Mouse (Mus musculus) embryonic stem cell, embryonic (primary cell): ENCODE measurements around the gene Abhd14a.

Experiments used
- CTCF ChIA-PET, 4 experiments: fragments of 300-600 bp in 2 of 4; fragments of 350-600 bp in 2 of 4; sonication (Branson Sonifier 250); formaldehyde crosslinking; loops; one replicate each; lab custom pipeline; 2022; ENCODE audit warnings: inconsistent platforms in 2 of 4; lab: Charles Lee
- POLR2A ChIA-PET, 4 experiments: fragments of 300-600 bp in 2 of 4; fragments of 350-600 bp in 2 of 4; sonication (Branson Sonifier 250); formaldehyde crosslinking; loops; one replicate each; lab custom pipeline; 2022; ENCODE audit warnings: antibody characterized with exemption in 4 of 4, inconsistent platforms in 1 of 4; lab: Charles Lee

The Abhd14a gene

DNA sequence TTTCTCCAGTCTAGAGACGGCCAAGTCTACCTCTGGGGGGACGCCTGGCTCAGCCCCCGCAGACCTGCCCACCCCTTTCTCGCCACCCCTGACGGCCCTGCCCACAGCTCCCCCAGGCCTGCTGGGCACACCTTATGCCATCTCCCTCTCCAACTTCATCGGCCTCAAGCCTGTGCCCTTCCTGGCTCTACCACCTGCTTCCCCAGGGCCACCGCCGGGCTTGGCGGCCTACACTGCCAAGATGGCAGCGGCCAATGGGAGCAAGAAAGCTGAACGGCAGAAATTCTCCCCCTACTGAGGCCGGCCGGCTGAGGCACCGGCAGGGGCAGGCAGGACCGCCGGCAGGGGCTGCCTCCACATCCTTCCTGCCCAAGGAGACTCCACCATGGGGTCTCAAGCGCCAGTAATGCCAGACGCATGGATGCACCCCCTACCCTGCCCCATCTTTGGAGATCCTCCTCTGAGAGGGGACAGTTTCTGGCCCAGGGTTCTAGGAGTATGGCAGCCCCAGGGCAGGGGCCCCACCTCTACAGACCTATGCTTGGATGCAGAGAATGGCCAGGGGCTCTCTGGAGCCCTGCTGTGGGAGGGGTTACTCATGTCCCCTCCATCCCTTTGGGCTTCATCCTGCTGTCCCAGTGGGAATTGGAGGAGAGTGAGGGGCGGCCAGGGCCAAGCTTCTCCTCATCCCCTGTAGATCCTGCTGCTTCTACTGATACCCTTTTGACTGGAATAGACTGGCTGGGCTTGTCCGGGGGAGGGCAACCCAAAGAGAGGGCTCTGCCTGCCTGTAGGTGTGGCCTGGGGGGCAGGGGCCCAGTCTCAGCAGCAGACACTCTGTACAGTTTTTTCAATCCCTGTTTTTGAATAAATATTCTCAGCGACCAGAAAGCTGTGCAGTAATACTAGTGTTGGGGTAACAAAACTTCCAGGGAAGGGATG, 15.9 kb upstream of the Abhd14a start:
- CTCF ChIA-PET = interaction anchor here in 2 of 4 experiments (1.4 to 1.7 kb wide), 2 partner anchors 13 kb away, joined by 3 to 6 read pairs; partner anchors contain the start of gene Parp3 (in 2 of the 2)

DNA sequence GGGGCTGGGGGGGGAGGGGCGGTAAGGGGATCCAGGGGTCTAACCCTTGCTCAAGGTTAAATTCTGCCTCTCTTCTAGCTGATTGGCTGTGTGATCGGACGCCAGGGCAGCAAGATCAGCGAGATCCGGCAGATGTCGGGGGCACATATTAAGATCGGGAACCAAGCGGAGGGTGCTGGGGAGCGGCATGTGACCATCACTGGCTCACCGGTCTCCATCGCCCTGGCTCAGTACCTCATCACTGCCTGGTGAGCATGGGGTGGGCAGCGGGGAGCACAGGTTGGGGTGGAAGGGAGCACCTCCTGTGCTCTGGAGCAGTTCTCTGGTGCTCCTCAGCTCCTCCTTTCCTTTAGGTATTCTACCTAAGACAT, 14.9 kb upstream of the Abhd14a start:
- ChIA-PET POLR2A (interaction anchor here in 2 of 4 experiments (0.6 to 2.0 kb wide), 7 partner anchors 10 to 103 kb away, joined by 3 to 6 read pairs (median 3); partner anchors contain the start of genes Acy1 (in 2 of the 2), Abhd14a (in 1 of the 2) and Abhd14b (in 1 of the 2)), CTCF (interaction anchor here in 2 of 4 experiments (0.9 to 2.1 kb wide), 2 partner anchors 15 kb away, joined by 3 to 5 read pairs; partner anchors contain the start of genes Abhd14a (in 1 of the 2) and Abhd14b (in 1 of the 2))

More for the DNA sequence above, 15.9 kb upstream of the Abhd14a start:
- POLR2A ChIA-PET = interaction anchor here in 3 of 4 experiments (0.6 to 2.5 kb wide), 10 partner anchors 9 to 35 kb away, joined by 3 to 8 read pairs (median 3); partner anchors contain the start of genes Acy1 (in 1 of the 3), Parp3 (in 1 of the 3), Pcbp4 (in 1 of the 3) and Rpl29 (in 1 of the 3)

DNA sequence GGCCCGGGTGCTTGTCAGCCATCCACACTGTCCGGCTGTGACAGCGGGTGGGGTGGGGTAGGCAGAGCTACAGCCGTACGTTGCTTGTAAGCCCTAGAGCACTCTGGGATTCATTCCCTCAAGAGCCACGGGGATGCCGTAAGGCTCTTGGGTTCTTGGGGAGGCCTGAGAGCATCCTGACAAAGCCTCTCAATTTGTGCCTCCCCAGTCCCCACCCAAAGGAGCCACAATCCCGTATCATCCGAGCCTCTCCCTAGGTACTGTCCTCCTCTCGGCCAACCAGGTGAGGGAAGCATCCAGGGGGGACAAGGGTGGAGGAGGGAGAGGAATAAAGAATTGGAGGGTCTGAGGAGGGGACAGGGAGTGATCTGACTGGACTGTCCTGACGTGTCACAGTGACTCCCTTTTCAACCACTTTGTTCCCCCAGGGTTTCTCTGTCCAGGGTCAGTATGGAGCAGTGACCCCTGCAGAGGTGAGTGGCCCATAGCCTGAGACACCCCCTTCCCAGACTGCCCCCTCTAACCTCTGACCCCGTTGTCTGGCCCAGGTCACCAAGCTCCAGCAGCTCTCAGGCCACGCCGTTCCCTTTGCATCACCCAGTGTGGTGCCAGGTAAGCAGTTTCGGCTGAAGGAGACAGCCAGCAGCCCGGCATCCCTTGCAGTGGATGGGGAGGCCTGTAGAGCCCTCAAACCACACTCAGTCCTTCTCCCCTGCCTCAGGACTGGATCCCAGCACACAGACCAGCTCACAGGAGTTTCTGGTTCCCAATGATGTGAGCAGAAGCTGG, 14.4 kb upstream of the Abhd14a start:
- POLR2A ChIA-PET = interaction anchor here in 2 of 4 experiments (0.6 to 2.0 kb wide), 7 partner anchors 10 to 104 kb away, joined by 3 to 6 read pairs (median 3); partner anchors contain the start of genes Acy1 (in 2 of the 2), Abhd14a (in 1 of the 2) and Abhd14b (in 1 of the 2)
- CTCF ChIA-PET = interaction anchor here in 3 of 4 experiments (0.6 to 2.1 kb wide), 4 partner anchors 9 to 15 kb away, joined by 3 to 5 read pairs (median 3); partner anchors contain the start of genes Abhd14a (in 1 of the 3), Abhd14b (in 1 of the 3), Parp3 (in 1 of the 3) and Pcbp4 (in 1 of the 3)

DNA sequence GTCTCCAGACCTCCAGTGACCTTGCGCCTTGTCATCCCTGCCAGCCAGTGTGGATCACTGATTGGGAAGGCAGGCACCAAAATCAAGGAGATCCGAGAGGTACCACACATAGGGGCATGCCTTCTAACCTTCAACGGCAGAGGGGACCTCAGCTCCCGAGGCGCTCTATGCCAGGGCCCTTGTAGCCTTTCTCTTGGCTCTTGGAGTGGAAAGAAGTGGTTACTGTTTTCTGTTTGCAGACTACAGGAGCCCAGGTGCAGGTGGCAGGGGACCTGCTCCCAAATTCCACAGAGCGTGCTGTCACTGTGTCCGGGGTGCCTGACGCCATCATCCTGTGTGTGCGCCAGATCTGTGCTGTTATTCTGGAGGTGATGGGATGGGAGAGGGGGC, 13.5 kb upstream of the Abhd14a start:
- POLR2A ChIA-PET = interaction anchor here in 2 of 4 experiments (0.7 to 16.6 kb wide), 5 partner anchors 13 to 32 kb away, joined by 3 to 505 read pairs (median 5); partner anchors contain the start of genes Parp3 (in 2 of the 2), Rpl29 (in 2 of the 2), Abhd14a (in 1 of the 2) and Abhd14b (in 1 of the 2)
- CTCF ChIA-PET = interaction anchor here in 3 of 4 experiments (1.1 to 2.1 kb wide), 3 partner anchors 13 to 16 kb away, joined by 3 to 5 read pairs (median 4); partner anchors contain the start of genes Abhd14a (in 1 of the 3), Abhd14b (in 1 of the 3) and Parp3 (in 1 of the 3)

DNA sequence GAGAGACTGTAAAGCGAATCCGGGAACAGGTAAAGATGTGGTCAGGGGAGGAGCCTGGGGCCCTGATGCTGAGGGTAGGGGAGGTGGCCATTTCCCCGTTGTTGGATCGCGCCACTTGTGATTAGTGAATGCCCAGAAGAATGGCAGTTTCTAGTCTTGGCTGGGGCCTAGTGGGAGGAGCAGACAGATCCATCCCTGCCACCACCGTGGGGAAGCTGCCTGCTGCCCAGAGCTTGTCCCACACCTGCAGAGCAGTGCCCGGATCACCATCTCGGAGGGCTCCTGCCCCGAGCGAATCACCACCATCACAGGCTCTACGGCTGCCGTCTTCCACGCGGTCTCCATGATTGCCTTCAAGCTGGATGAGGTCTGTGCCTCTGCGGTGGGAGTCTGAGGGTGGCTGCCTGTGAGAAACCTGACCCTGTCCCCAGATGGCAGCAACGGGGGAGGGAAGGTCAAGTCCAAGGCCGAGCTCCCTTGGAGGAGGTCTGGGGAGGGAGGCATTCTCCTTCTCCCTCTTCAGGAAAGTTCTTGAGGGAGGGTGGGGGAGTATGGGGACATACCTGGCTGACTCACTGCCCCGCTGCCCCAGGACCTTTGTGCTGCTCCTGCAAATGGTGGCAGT, 13.0 kb upstream of the Abhd14a start:
- ChIA-PET CTCF (interaction anchor here in 3 of 4 experiments (1.1 to 2.1 kb wide), 3 partner anchors 13 to 16 kb away, joined by 3 to 5 read pairs (median 4); partner anchors contain the start of genes Abhd14a (in 1 of the 3), Abhd14b (in 1 of the 3) and Parp3 (in 1 of the 3)), POLR2A (interaction anchor here in 3 of 4 experiments (0.6 to 16.6 kb wide), 13 partner anchors 9 to 51 kb away, joined by 3 to 505 read pairs (median 5); partner anchors contain the start of genes Rpl29 (in 3 of the 3), Parp3 (in 2 of the 3) and Acy1 (in 1 of the 3))

DNA sequence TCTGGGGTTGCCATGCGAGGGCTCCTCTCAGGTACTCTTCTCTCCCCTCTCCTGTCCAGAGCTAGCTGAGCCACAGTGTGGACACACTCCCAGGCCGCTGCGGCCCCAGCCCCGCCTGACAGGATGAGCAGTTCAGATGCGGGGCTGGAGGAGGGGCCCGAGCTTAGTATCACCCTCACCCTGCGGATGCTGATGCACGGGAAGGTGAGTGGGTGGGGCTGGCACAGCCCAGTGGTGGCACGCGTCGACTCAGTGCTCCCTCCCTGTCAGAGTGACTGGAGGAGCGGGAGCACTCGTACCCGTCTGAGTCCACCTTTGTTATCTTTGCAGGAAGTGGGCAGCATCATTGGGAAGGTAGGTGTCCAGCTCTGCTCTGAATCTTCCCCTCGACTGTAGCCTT, 12.5 kb upstream of the Abhd14a start:
- ChIA-PET POLR2A (interaction anchor here in 3 of 4 experiments (0.6 to 16.6 kb wide), 14 partner anchors 9 to 880 kb away, joined by 3 to 505 read pairs (median 5); partner anchors contain the start of genes Rpl29 (in 3 of the 3), Acy1 (in 1 of the 3) and Parp3 (in 1 of the 3)), CTCF (interaction anchor here in 2 of 4 experiments (0.6 to 1.2 kb wide), 2 partner anchors 14 to 314 kb away, joined by 3 to 4 read pairs; no protein-coding TSS in a partner anchor)

DNA sequence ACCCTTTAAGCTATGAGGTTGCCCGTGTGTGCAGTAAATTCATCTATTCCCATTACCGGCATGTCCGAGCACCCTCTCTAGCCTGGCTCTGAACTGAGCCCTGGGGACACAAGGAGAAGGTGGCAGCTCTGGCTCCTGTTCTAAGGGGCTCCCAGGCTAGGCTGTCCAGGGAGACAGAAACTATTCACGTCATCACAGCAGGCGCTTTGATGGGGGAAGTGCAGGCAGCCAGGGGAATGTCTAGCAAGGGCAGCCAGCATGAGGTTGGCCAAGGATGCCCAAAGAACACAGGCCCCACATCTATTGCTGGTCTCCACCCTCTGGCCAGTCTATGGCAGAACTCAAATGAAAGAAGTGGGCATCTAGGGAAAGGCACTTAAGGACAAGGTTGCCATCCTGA, 10.4 kb upstream of the Abhd14a start:
- CTCF ChIA-PET = interaction anchor here in 1 of 4 experiments (3.2 kb wide), 1 partner anchor 19 kb away, joined by 14 read pairs; the partner anchor contains the start of genes Parp3 and Rrp9
- POLR2A ChIA-PET = interaction anchor here in 3 of 4 experiments (1.2 to 16.6 kb wide), 8 partner anchors 8 to 29 kb away, joined by 4 to 505 read pairs (median 6); partner anchors contain the start of genes Rpl29 (in 3 of the 3), Acy1 (in 2 of the 3) and Parp3 (in 1 of the 3)

DNA sequence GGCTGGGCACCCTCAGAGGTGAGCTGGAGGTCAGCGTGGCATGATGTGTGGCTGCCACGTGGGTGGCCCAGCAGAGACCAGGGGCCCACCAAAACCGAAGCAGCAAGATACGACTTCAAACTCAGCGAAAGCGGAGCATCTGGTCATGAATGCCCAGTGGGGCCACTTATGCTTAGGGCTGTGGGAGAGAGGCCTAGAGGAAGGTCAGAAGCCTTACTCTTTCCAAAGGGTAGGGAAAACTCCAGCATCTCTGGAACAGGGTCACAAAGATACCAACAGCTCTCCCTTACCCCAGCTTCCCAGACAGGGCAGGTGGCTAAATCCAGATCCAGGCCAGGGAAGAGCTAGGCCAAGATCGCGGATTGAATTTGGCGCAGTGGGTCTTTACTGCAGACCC, 9.7 kb upstream of the Abhd14a start:
- ChIA-PET POLR2A (interaction anchor here in 3 of 4 experiments (1.2 to 16.6 kb wide), 8 partner anchors 8 to 28 kb away, joined by 4 to 505 read pairs (median 6); partner anchors contain the start of genes Rpl29 (in 3 of the 3), Acy1 (in 2 of the 3) and Parp3 (in 1 of the 3)), CTCF (interaction anchor here in 3 of 4 experiments (0.6 to 3.2 kb wide), 3 partner anchors 18 to 20 kb away, joined by 4 to 14 read pairs (median 6); partner anchors contain the start of genes Parp3 (in 2 of the 3) and Rrp9 (in 1 of the 3))

DNA sequence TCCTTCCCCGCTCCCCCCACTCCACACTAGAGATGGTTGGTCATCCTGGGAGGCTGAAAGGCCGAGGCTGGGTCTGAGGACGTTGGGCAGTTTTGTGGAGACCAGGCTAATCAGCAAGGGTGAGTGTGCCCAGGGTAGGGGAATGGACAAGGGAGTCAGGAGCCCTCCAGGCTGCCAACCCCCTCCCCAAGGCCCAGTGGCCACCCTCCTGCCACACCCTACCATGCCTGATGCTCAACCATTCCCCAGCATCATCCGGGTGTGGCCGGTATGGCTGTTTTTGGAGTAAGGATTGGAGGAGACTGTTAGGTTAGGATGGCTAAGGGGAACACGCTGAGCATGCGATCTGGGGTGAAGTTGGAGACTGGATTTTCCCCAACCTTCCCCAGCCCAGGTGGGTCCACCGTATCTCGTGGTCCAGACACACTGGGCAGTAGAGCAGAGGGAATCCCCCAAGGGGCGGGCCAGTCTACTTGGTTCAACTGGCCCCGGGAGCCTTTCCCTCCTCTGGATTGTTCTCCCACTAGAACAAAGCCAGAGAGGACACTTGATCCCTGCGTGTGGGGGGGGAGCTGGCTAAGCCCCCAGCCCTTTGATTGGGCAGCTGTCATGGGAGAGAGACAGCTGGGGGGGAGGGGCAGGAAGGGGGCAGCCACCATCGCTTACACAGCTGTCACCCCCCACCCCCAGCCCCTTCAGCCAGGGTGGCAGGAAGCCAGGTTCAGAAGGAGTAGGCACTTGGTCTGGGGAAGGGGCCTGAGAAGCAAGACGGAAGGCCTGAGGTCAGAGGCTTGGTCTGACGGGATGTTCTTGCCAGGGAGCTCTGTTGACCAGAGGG, 9.1 kb upstream of the Abhd14a start:
- POLR2A ChIA-PET = interaction anchor here in 3 of 4 experiments (1.2 to 16.6 kb wide), 7 partner anchors 15 to 27 kb away, joined by 4 to 505 read pairs (median 7); partner anchors contain the start of genes Rpl29 (in 3 of the 3), Acy1 (in 2 of the 3) and Parp3 (in 1 of the 3)
- CTCF ChIA-PET = interaction anchor here in 3 of 4 experiments (0.6 to 3.2 kb wide), 3 partner anchors 18 to 20 kb away, joined by 4 to 14 read pairs (median 6); partner anchors contain the start of genes Parp3 (in 2 of the 3) and Rrp9 (in 1 of the 3)

DNA sequence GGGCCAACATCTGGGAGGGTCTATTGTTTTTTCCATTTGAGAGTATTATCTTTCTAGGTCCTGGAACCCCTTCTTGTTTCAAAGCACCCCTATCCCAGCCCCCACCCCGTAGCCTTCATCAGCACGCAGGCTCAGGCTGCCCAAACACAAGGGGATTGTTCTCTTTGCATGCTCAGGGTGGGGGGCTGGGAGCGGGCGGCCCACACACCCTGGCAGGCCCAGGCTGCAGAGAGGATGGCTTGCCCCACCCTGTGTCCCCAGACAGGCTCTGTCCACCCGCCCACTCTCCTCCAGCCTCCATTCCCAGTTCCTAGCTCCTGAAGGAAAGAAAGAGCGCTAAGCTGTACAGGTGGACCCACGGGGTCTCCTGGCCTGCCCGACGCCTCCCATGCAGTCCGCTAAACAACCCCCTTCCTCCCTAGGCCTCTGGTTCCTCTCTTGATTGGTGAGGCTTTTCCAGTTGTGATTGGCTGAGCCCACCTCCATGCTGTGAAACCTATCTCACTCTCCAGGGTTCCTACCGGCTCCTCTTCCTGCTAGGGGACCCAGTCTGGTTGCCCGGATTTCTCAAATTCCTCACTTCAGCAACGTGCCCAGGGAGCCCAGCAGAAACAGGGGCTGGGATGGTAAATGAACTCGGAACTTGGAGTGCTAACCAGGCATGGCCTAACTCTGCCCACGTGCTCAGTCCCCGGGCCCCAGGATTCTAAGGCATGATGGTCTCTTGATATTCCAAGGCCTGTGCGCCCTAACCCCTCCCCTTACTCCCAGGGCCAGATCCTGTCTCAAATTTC, 7.6 kb upstream of the Abhd14a start:
- POLR2A ChIA-PET = interaction anchor here in 3 of 4 experiments (0.6 to 16.6 kb wide), 12 partner anchors 9 to 283 kb away, joined by 4 to 505 read pairs (median 8); partner anchors contain the start of genes Acy1 (in 2 of the 3), Parp3 (in 2 of the 3), Rpl29 (in 2 of the 3) and Rrp9 (in 2 of the 3)
- CTCF ChIA-PET = interaction anchor here in 3 of 4 experiments (0.6 to 2.7 kb wide), 4 partner anchors 22 to 278 kb away, joined by 3 to 9 read pairs (median 7); partner anchors contain the start of gene Parp3 (in 2 of the 3)

DNA sequence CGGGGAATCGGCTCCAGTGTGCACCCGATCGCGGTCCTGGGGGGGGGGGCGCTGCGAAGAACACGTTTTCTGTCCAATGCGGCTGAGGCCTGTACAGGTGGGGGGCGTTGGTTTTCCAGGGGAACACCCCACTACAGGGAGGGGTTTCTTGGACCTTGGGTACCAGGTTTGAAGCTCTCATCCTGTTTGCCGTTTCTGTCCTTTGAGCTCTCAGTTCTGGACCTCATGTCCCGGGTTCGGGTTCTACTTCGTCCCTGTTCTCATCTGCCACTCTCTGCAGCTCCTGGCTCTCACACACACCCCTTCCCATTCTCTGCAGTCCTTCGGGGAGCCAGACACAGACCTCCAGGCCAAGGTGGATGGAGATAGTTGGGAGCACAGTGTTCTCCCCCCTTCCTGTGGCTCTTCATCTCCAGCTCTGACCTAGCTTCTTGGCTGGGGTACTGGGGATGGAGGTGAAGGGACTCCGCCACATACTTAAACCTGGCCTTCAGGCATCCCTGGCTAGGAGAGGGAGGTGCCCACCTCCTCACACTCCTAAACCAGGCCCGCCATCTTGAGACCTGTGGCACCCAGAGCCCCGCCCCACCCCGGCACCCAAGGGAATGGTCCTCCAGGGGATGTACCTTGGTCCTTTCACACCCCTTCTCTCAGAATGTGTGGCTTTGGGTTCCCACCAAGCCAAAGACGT, 6.7 kb upstream of the Abhd14a start:
- ChIA-PET POLR2A (interaction anchor here (0.5 to 16.6 kb wide), 32 partner anchors 9 to 960 kb away, joined by 3 to 505 read pairs (median 4); partner anchors contain the start of genes Acy1 (in 3 of the 4), Rpl29 (in 3 of the 4), Gpr62 (in 2 of the 4) and Parp3 (in 2 of the 4)), CTCF (interaction anchor here in 3 of 4 experiments (0.6 to 7.4 kb wide), 11 partner anchors 16 to 307 kb away, joined by 3 to 86 read pairs (median 6); partner anchors contain the start of genes Parp3 (in 3 of the 3), Acy1 (in 1 of the 3) and Rrp9 (in 1 of the 3))

DNA sequence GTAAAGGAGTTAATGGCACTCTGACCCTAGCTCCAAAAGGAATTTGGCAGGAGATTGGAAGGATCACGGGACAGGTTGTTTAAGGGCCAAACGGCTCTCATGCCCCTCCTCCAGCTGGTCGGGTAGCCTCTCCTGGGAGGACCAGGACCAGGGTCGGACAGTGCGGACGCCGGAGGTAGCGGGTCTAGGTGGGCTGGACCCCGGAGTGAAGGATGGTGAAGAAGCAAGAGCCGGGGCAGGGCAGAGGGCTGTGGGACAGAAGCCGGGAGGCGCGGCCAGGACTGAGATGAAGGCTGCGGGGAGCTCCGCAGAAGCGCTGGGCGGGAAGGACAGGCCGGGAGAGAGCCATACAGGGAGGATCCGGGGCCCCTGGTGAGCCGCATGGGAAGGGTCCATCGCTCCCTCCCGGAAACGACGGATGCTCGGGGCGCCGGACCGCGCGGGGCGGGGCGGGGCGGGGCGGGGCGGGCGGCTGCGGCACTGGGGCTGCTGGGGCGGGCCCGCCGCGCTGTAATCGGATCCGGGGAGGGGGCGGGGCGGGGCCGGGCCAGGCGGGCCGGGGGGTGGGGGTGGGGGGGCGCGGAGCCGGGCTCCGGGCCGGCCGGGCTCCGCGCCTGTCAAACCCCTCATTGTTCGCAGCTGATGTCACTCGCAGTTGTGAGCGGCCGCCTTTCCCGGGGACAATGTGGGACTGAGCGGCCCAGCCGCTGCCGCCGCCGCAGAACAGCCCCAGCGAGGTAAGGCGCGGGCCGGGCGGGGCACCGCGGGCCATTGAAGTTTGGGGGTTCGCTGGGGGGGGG, 6.0 kb upstream of the Abhd14a start, which contains the start of gene Pcbp4:
Pcbp4 (plus strand) TSS at position 21 of the 800 bp plus-strand sequence.
- CTCF ChIA-PET = interaction anchor here in 3 of 4 experiments (0.6 to 7.4 kb wide), 14 partner anchors 8 to 307 kb away, joined by 3 to 86 read pairs (median 4); partner anchors contain the start of genes Parp3 (in 3 of the 3), Acy1 (in 1 of the 3) and Rrp9 (in 1 of the 3)
- POLR2A ChIA-PET = interaction anchor here (0.5 to 16.6 kb wide), 36 partner anchors 8 to 959 kb away, joined by 3 to 505 read pairs (median 4); partner anchors contain the start of genes Acy1 (in 4 of the 4), Rpl29 (in 3 of the 4), Gpr62 (in 2 of the 4) and Parp3 (in 2 of the 4)
